Mouse (Mus musculus): ENCODE measurements around the gene Cacna1e. TPM values are rescaled to one million over a fixed set of nuclear protein-coding genes. Genes with fewer than 3 reads are reported as not detected.
A peak's percentile ranks its signal among the peaks of the same experiment; 100 is the strongest.

The Cacna1e gene
- polyA plus RNA-seq, 1 experiment, result 51.9 TPM

DNA sequence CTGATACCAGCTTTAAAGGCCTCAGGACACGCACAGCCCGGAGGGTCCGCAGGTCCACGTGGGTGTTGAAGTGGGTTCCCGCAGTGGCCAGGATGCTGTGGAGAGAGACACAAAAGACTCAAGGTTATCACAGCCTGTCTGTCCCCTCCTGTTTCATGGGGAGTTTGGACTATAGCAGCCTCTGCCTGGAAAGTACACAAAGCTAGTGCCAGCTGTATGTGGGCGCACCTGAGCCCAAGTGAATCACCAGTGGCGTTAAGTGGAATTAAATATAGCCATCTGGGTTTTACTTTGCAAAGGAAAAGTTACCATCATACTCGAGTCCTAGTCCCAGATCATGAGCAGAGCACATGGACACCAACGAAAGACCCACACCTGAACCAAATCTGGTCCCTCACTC lies 248.5 kb downstream of the Cacna1e start:
- no peaks in the 10 kb centered on the region for H3K27me3 ChIP-seq (ENCODE audit: control insufficient read depth, insufficient read depth, low read length)
- DNase-seq, result no peak
- TF ChIP-seq CTCF (IDR thresholded peaks at IDR 0.05; ENCODE audit: borderline replicate concordance, insufficient read depth, low read depth, low read length), result no peak
- TF ChIP-seq POLR2A (IDR thresholded peaks at IDR 0.05; ENCODE audit: borderline replicate concordance, insufficient read depth, low read length), result no peak
- peaks cover 14% of the 10 kb centered on the region for H3K4me1 ChIP-seq (ENCODE audit: control insufficient read depth, insufficient read depth, low read length)
- WGBS, result 87% methylated on average over 9 of the region's 9 CpGs
- no peak overlapping the region for H3K27ac ChIP-seq (ENCODE audit: insufficient read depth, low read length)
- H3K4me3 ChIP-seq (replicated peaks; ENCODE audit: insufficient read depth, low read depth, low read length), result no peak overlapping the region

DNA sequence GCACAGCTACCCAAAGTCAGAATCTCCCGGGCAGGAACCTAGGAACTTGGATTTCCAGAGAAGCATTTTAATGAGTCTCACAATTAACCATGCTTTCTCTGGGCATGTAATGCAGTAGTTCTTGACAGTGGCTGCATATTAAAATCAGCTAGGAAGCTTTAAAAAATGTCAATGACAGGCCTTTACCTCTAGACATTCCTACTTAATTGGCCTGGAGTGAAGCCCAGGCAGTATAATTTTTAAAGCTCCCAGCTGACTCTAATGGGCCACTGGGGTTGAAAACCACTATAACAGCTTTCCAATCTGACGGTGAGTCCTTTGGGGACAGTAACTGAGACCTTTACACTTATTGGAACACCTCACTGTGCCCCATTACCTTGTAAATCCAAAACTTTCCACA lies 251.4 kb downstream of the Cacna1e start:
- Histone ChIP-seq H3K4me3 (replicated peaks; ENCODE audit: insufficient read depth, low read depth, low read length) (no peak overlapping the region), H3K4me1 (ENCODE audit: control insufficient read depth, insufficient read depth, low read length) (peaks cover 15% of the 10 kb centered on the region), H3K27me3 (ENCODE audit: control insufficient read depth, insufficient read depth, low read length) (no peaks in the 10 kb centered on the region), H3K27ac (ENCODE audit: insufficient read depth, low read length) (no peak overlapping the region)
- TF ChIP-seq CTCF (IDR thresholded peaks at IDR 0.05; ENCODE audit: borderline replicate concordance, insufficient read depth, low read depth, low read length), result no peak
- TF ChIP-seq POLR2A (IDR thresholded peaks at IDR 0.05; ENCODE audit: borderline replicate concordance, insufficient read depth, low read length), result no peak
- WGBS, result 51% methylated on average over 2 of the region's 2 CpGs
- DNase-seq, result no peak

DNA sequence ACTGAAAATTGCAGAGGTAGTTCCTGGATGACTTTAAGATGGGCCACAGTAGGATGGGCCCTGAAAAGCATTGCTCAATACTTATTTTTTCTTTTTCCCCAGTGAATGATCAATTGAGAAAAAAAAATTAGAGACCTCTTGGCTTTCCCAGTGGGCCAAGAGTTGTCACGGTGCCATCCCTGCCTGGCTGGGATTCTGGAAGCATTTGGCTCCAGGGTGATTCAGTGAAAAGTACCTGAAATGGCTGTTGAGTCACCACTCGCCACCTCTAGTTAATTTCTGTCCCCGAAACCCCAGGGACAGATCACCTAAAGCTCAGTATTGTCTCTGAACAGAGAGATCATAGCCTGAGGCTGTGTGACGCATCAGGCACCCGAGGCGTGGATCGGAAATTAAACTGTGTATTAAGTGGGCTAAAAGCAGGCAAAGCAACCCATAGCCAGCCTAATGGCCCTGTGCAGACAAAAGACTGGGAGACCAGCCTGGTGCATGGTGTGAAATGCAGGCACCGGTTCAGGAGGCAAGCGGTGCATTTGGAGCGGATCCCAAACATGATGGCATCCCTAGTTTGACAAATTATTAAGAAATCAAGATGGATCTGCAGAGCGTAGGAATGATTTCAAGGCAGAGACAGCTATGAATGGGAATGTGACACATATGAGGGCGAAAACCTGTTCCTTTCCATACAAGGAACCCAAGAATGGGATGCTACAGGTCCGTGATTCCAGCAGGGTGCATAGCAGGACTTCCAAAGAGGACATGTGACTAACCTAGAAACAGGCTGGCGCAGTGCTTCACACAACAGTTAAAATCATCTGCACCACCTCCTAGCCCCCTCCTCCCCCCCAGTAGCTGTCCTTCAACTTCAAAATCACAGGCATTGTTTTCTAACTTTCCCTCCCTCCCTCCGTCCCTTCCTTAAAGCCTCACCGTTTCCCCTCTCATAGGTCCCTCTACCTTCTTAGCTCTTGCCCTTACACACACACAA lies 261.3 kb downstream of the Cacna1e start:
- 15% methylated on average over 16 of the region's 16 CpGs for WGBS
- H3K4me1 ChIP-seq (ENCODE audit: control insufficient read depth, insufficient read depth, low read length), result peaks cover 22% of the 10 kb centered on the region
- peak; percentile 86 to 88 for DNase-seq
- H3K4me3 ChIP-seq (replicated peaks; ENCODE audit: insufficient read depth, low read depth, low read length), result no peak overlapping the region
- no peak for TF ChIP-seq POLR2A (IDR thresholded peaks at IDR 0.05; ENCODE audit: borderline replicate concordance, insufficient read depth, low read length)
- TF ChIP-seq CTCF (IDR thresholded peaks at IDR 0.05; ENCODE audit: borderline replicate concordance, insufficient read depth, low read depth, low read length), result no peak
- no peak overlapping the region for H3K27ac ChIP-seq (ENCODE audit: insufficient read depth, low read length)
- no peaks in the 10 kb centered on the region for H3K27me3 ChIP-seq (ENCODE audit: control insufficient read depth, insufficient read depth, low read length)

DNA sequence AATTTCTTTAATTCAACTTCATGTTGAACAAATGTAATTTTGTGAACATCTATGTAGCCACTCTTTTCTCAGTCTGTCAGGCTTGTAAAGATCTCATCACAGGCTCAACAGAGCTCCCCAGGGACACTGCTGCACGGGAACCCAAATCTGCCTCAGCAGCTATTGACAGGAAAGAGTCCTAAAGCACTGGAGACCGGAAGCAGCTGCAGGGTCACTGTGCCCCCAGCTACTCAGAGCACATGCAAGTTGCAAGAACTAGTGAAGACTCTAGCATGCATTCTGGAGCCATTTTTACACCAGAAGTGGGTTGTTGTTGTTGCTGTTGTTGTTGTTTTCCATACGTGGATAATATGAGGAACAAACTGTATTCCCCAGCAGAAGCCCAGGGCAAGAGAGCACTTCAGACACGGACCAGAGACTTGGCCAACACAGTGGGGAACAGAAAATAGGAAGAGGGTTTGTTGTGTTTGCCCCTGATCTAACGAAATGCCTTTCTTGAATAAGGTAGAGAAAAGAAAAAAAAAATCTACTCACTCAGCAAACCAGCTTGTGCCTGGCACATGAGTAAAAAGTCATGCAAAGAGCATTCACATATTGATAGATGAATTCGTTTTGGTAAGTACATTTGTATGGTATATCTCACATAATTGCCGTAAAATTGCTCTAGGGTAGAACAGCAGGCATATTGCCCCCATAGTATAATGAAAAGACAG lies 266.4 kb downstream of the Cacna1e start:
- WGBS, result 81% methylated on average over 7 of the region's 7 CpGs
- Histone ChIP-seq H3K27me3 (ENCODE audit: control insufficient read depth, insufficient read depth, low read length) (no peaks in the 10 kb centered on the region), H3K27ac (ENCODE audit: insufficient read depth, low read length) (no peak overlapping the region), H3K4me1 (ENCODE audit: control insufficient read depth, insufficient read depth, low read length) (peaks cover 16% of the 10 kb centered on the region), H3K4me3 (replicated peaks; ENCODE audit: insufficient read depth, low read depth, low read length) (no peak overlapping the region)
- no peak for DNase-seq
- TF ChIP-seq POLR2A (IDR thresholded peaks at IDR 0.05; ENCODE audit: borderline replicate concordance, insufficient read depth, low read length) (no peak), CTCF (IDR thresholded peaks at IDR 0.05; ENCODE audit: borderline replicate concordance, insufficient read depth, low read depth, low read length) (no peak)

DNA sequence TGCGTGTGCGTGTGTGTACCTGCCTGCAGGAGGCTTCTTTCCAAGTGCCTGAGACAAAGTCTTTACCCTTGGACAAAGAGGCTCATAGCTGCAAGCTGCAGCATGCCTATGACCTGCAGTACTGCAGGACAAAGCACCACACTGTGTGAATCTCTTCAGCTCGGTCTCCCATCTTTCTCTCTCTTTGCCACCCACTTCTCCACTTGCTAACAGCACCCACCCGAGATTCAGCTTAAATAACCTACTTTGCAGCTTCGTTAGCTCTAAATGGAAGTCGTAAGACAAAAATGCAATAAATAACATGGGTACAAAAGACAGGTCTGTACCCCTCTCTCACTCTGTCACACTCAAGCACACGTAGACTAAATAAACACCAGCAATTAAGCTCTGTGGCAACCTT lies 268.5 kb downstream of the Cacna1e start:
- H3K4me1 ChIP-seq (ENCODE audit: control insufficient read depth, insufficient read depth, low read length), result peaks cover 11% of the 10 kb centered on the region
- DNase-seq, result no peak
- H3K4me3 ChIP-seq (replicated peaks; ENCODE audit: insufficient read depth, low read depth, low read length), result no peak overlapping the region
- H3K27ac ChIP-seq (ENCODE audit: insufficient read depth, low read length), result no peak overlapping the region
- WGBS, result 92% methylated on average over 7 of the region's 7 CpGs
- TF ChIP-seq POLR2A (IDR thresholded peaks at IDR 0.05; ENCODE audit: borderline replicate concordance, insufficient read depth, low read length) (no peak), CTCF (IDR thresholded peaks at IDR 0.05; ENCODE audit: borderline replicate concordance, insufficient read depth, low read depth, low read length) (no peak)
- H3K27me3 ChIP-seq (ENCODE audit: control insufficient read depth, insufficient read depth, low read length), result no peaks in the 10 kb centered on the region

DNA sequence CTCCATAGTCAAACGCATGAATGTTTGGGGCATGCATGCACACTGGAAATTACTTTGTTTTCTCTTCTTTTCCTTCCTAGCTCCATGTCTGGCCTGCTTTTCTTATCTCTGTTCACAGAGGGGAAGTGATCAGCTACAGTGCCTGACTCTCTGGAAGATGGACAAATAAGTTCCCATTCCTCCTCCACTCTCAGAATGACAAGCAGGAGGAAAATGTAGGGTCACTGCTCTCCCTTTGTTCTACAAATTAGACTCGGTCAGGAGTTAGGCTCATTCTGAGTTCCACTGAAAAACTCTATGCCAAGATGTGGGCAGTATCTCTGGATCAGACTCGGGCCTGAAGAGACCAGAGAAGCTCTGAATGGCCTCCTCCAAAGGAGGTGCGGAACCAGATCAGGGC lies 275.8 kb downstream of the Cacna1e start:
- WGBS, result 60% methylated on average over 4 of the region's 4 CpGs
- TF ChIP-seq CTCF (IDR thresholded peaks at IDR 0.05; ENCODE audit: borderline replicate concordance, insufficient read depth, low read depth, low read length) (no peak), POLR2A (IDR thresholded peaks at IDR 0.05; ENCODE audit: borderline replicate concordance, insufficient read depth, low read length) (no peak)

DNA sequence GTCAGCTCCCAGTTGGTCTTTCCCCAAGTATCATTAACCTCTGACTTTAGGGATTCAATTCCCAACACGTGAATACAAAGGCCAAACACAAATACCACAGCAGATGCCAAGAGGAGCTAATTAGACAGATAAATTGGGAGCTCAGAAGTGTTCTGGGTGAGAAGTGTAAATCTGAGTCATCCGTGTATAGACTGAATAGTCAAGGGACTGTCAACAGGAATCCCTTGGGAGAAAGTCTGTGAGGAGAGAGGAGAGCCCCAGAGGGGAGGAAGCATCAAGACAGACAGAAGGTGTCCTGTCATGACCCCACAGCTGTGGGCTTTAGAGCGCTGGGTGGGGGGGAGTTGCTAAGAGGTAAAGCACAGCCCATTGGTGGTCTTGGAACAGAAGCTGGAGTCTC lies 276.9 kb downstream of the Cacna1e start:
- 44% methylated on average over 3 of the region's 3 CpGs for WGBS

More for the DNA sequence above, 275.8 kb downstream of the Cacna1e start:
- H3K27ac ChIP-seq (ENCODE audit: insufficient read depth, low read length), result no peak overlapping the region
- no peaks in the 10 kb centered on the region for H3K27me3 ChIP-seq (ENCODE audit: control insufficient read depth, insufficient read depth, low read length)
- DNase-seq, result no peak
- H3K4me1 ChIP-seq (ENCODE audit: control insufficient read depth, insufficient read depth, low read length), result peaks cover 17% of the 10 kb centered on the region
- no peak overlapping the region for H3K4me3 ChIP-seq (replicated peaks; ENCODE audit: insufficient read depth, low read depth, low read length)

More for the DNA sequence above, 276.9 kb downstream of the Cacna1e start:
- no peak for DNase-seq
- no peak overlapping the region for H3K27ac ChIP-seq (ENCODE audit: insufficient read depth, low read length)
- H3K4me3 ChIP-seq (replicated peaks; ENCODE audit: insufficient read depth, low read depth, low read length), result no peak overlapping the region
- H3K27me3 ChIP-seq (ENCODE audit: control insufficient read depth, insufficient read depth, low read length), result no peaks in the 10 kb centered on the region
- TF ChIP-seq CTCF (IDR thresholded peaks at IDR 0.05; ENCODE audit: borderline replicate concordance, insufficient read depth, low read depth, low read length) (no peak), POLR2A (IDR thresholded peaks at IDR 0.05; ENCODE audit: borderline replicate concordance, insufficient read depth, low read length) (no peak)
- peaks cover 17% of the 10 kb centered on the region for H3K4me1 ChIP-seq (ENCODE audit: control insufficient read depth, insufficient read depth, low read length)
